Mouse (Mus musculus) liver, adult 2 months (tissue): ENCODE data around the gene Cacnb4.

Experiments used
- CTCF ChIP-seq: fragments of 200-500 bp; IDR thresholded peaks from 2 replicates; pipeline ENCODE4 v1.5.1; 2011; ENCODE audit warnings: low read depth, low read length, control low read depth
- POLR2A ChIP-seq: fragments of 200-500 bp; IDR thresholded peaks from 2 replicates; pipeline ENCODE4 v1.6.1; 2011; ENCODE audit warnings: low read length, control low read depth; ENCODE audit not compliant: insufficient read depth; ENCODE audit errors: extremely low read depth

DNA sequence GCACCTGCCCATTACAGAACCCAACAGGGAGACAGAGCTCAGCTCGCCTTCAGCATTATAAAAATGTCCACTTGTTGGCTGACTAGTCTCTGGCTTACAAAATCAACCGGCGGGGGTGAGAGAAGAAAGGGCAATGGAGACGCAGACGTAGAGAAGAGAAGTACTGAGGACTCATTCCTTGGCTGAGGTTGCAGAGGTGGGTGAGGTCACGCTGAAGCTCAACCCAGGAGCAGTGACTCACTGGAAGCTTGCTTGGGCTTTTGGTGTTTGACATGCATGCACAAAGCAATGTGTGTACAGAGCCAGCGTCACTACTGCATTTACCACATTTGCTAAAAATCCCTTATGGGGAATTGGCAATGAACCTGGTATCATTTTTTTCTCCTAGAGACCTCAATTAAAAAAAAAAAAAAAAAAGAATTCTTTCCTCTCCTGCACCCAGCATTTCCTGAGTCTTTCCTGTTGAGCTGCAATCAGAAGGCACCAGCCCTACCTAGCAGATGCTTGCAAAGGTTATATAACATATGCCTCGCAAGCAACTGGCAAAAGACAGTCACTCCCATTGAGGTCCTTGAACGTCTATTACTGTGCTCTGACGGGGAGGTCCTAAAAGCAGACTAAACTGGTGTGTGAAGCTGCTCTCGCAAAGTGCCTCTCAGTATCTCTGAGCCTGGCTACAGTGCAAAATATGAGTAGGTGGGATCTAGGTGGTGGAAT is 150.6 kb downstream of the Cacnb4 start:
- TF ChIP-seq CTCF, result no peak
- TF ChIP-seq POLR2A, result no peak
